Mouse (Mus musculus) kidney, embryonic 16.5 days (tissue): ENCODE data around the gene Cmtm6. TPM values are rescaled to one million over a fixed set of nuclear protein-coding genes. Genes with fewer than 3 reads are reported as not detected.
"Not testable (repeated sequence)": the region's sequence is repeated elsewhere in the genome, so short reads cannot be mapped to it uniquely, and the experiment has no call there.

Experiments
- ATAC-seq: fragments of 200-750 bp; cut with Nextera tagmentation; 2 replicates; pipeline ENCODE4 v1.8.0; 2017; ENCODE audit warnings: moderate TSS enrichment; ENCODE audit not compliant: low FRiP score, low TSS enrichment
- H3K27ac ChIP-seq: fragments of 300-500 bp; sonication (generic); 2 replicates; pipeline ENCODE4 v1.5.1; 2014; ENCODE audit warnings: low read length
- H3K27me3 ChIP-seq: fragments of 300-500 bp; sonication (generic); 2 replicates; pipeline ENCODE4 v1.6.1; 2014; ENCODE audit warnings: low read length, control low read depth, mixed read lengths; ENCODE audit not compliant: insufficient read depth
- H3K36me3 ChIP-seq: fragments of 300-500 bp; sonication (generic); 2 replicates; pipeline ENCODE4 v1.6.1; 2014; ENCODE audit warnings: low read length, control low read depth, mixed read lengths; ENCODE audit not compliant: insufficient read depth
- H3K4me1 ChIP-seq: fragments of 300-500 bp; sonication (generic); 2 replicates; pipeline ENCODE4 v1.6.1; 2014; ENCODE audit warnings: low read length, control low read depth, mixed read lengths; ENCODE audit not compliant: insufficient read depth
- H3K4me2 ChIP-seq: fragments of 300-500 bp; sonication (generic); replicated peaks from 2 replicates; pipeline ENCODE4 v1.6.1; 2014; ENCODE audit warnings: low read depth, low read length
- H3K4me3 ChIP-seq: fragments of 300-500 bp; sonication (generic); 2 replicates; pipeline ENCODE4 v1.5.1; 2014; ENCODE audit warnings: mild to moderate bottlenecking, low read length
- H3K9ac ChIP-seq: fragments of 300-500 bp; sonication (generic); replicated peaks from 2 replicates; pipeline ENCODE4 v1.6.1; 2014; ENCODE audit warnings: low read length
- H3K9me3 ChIP-seq: fragments of 300-500 bp; sonication (generic); 2 replicates; pipeline ENCODE4 v1.6.1; 2016; ENCODE audit warnings: low read length, control low read depth
- WGBS: fragments of 180-500 bp; shearing (Covaris S2); extraction: QIAGEN DNeasy Blood & Tissue Kit; methylation state at CpG from one replicate; pipeline ENCODE4 v1.1.7; 2014; 5-methylcytosine and 5-hydroxymethylcytosine counted together
- polyA plus RNA-seq: library from polyadenylated mRNA; unstranded; fragments of >200 nt; fragmentation: Nextera tagmentation; extraction: Ambion mirVana; gene quantifications from 2 replicates; pipeline ENCODE4 v1.2.1, GENCODE M21; 2015

The Cmtm6 gene
- 67.0 and 73.5 TPM in 2 replicates for polyA plus RNA-seq

GRCm38 (mm10) chr9:114731011-114731755 is at the start of gene Cmtm6:
Gene Cmtm6, plus strand, starts transcription at chr9:114731116.
- Histone ChIP-seq H3K4me3 (peak within 1 kb of the TSS; percentile 73), H3K9me3 (no peaks in the 10 kb centered on the region), H3K4me1 (peaks cover 28% of the 10 kb centered on the region), H3K9ac (peak within 1 kb of the TSS; percentile 93), H3K4me2 (peak within 1 kb of the TSS; percentile 67), H3K27me3 (no peaks in the 10 kb centered on the region), H3K36me3 (no peaks in the 10 kb centered on the region), H3K27ac (peak within 1 kb of the TSS; percentile 93)
- under 1% methylated on average over 52 of the region's 53 CpGs for WGBS
- ATAC-seq: peak; percentile 94

GRCm38 (mm10) chr9:114682193-114682592 is 48.7 kb upstream of the Cmtm6 start:
- no peak overlapping the region for H3K4me2 ChIP-seq
- WGBS: 78% methylated on average over 4 of the region's 4 CpGs
- no peak for ATAC-seq
- no peak overlapping the region for H3K4me3 ChIP-seq
- no peak overlapping the region for H3K27ac ChIP-seq
- H3K9me3 ChIP-seq: no peaks in the 10 kb centered on the region
- no peaks in the 10 kb centered on the region for H3K27me3 ChIP-seq
- no peaks in the 10 kb centered on the region for H3K36me3 ChIP-seq
- no peak overlapping the region for H3K9ac ChIP-seq
- H3K4me1 ChIP-seq: no peaks in the 10 kb centered on the region

- Histone ChIP-seq H3K4me3 (no peak overlapping the region), H3K4me1 (peaks cover 24% of the 10 kb centered on the region), H3K27ac (no peak overlapping the region)
Measured at GRCm38 (mm10) chr9:114686245-114686644, 44.7 kb upstream of the Cmtm6 start.

GRCm38 (mm10) chr9:114687639-114688038 is 43.3 kb upstream of the Cmtm6 start:
- WGBS: 76% methylated on average over 13 of the region's 13 CpGs

More at GRCm38 (mm10) chr9:114686245-114686644, 44.7 kb upstream of the Cmtm6 start:
- WGBS: 86% methylated on average over 7 of the region's 7 CpGs
- Histone ChIP-seq H3K36me3 (0 out of 2 replicates have a peak, but pooled peaks cover 2% of the 10 kb centered on the region), H3K9me3 (no peaks in the 10 kb centered on the region), H3K9ac (no peak overlapping the region), H3K27me3 (no peaks in the 10 kb centered on the region), H3K4me2 (no peak overlapping the region)
- no peak for ATAC-seq

GRCm38 (mm10) chr9:114688252-114688952 is 42.5 kb upstream of the Cmtm6 start, which contains the start of gene Dync1li1:
Gene Dync1li1, plus strand, starts transcription at chr9:114688790.
- Histone ChIP-seq H3K4me1 (peaks cover 27% of the 10 kb centered on the region), H3K36me3 (peaks cover 15% of the 10 kb centered on the region; the same call in 1 of the 2 replicates), H3K4me3 (peak within 1 kb of the TSS; percentile 99), H3K9me3 (no peaks in the 10 kb centered on the region), H3K9ac (peak within 1 kb of the TSS; percentile 92), H3K27ac (peak within 1 kb of the TSS; percentile 92), H3K4me2 (peak within 1 kb of the TSS; percentile 90), H3K27me3 (no peaks in the 10 kb centered on the region)
- ATAC-seq: peak; percentile 98
- under 1% methylated on average over 56 of the region's 57 CpGs for WGBS

More at GRCm38 (mm10) chr9:114687639-114688038, 43.3 kb upstream of the Cmtm6 start:
- Histone ChIP-seq H3K9me3 (no peaks in the 10 kb centered on the region), H3K4me2 (peak overlapping the region; percentile 76), H3K4me1 (peaks cover 27% of the 10 kb centered on the region), H3K27me3 (no peaks in the 10 kb centered on the region), H3K4me3 (peak overlapping the region; percentile 99; the same call in 1 of the 2 replicates), H3K36me3 (peaks cover 10% of the 10 kb centered on the region; the same call in 1 of the 2 replicates), H3K27ac (no peak overlapping the region), H3K9ac (peak overlapping the region; percentile 92)
- no peak for ATAC-seq

- Histone ChIP-seq H3K4me2 (peak overlapping the region; percentile 90), H3K36me3 (peaks cover 20% of the 10 kb centered on the region; the same call in 1 of the 2 replicates), H3K4me3 (peak overlapping the region; percentile 99), H3K27ac (peak overlapping the region; percentile 92), H3K4me1 (peaks cover 27% of the 10 kb centered on the region), H3K9ac (peak overlapping the region; percentile 92), H3K9me3 (no peaks in the 10 kb centered on the region), H3K27me3 (no peaks in the 10 kb centered on the region)
- peak; percentile 77 for ATAC-seq
- under 1% methylated on average over 50 of the region's 50 CpGs for WGBS
Measured at GRCm38 (mm10) chr9:114688953-114689407, 41.9 kb upstream of the Cmtm6 start.

- no peak for ATAC-seq
- peak overlapping the region; percentile 99 for H3K4me3 ChIP-seq
- H3K27ac ChIP-seq: no peak overlapping the region
- H3K9ac ChIP-seq: peak overlapping the region; percentile 92; the same call in 1 of the 2 replicates
- peaks cover 21% of the 10 kb centered on the region; the same call in 1 of the 2 replicates for H3K36me3 ChIP-seq
- H3K4me1 ChIP-seq: peaks cover 27% of the 10 kb centered on the region
- no peaks in the 10 kb centered on the region for H3K27me3 ChIP-seq
- no peaks in the 10 kb centered on the region for H3K9me3 ChIP-seq
- H3K4me2 ChIP-seq: peak overlapping the region; percentile 90
- WGBS: 11% methylated on average over 10 of the region's 10 CpGs
Measured at GRCm38 (mm10) chr9:114690119-114690601, 40.8 kb upstream of the Cmtm6 start.

- no peak overlapping the region for H3K4me2 ChIP-seq
- H3K4me3 ChIP-seq: no peak overlapping the region
- no peaks in the 10 kb centered on the region for H3K27me3 ChIP-seq
- no peak for ATAC-seq
- no peak overlapping the region for H3K27ac ChIP-seq
- no peaks in the 10 kb centered on the region for H3K9me3 ChIP-seq
- no peak overlapping the region for H3K9ac ChIP-seq
- H3K4me1 ChIP-seq: peaks cover 27% of the 10 kb centered on the region
- H3K36me3 ChIP-seq: peaks cover 21% of the 10 kb centered on the region; the same call in 1 of the 2 replicates
Measured at GRCm38 (mm10) chr9:114691112-114691511, 39.8 kb upstream of the Cmtm6 start.

GRCm38 (mm10) chr9:114695662-114696061 is 35.3 kb upstream of the Cmtm6 start:
- 95% methylated on average over 8 of the region's 8 CpGs for WGBS
- not testable (repeated sequence) for H3K9me3 ChIP-seq, H3K9ac ChIP-seq, H3K4me2 ChIP-seq, ATAC-seq, H3K27ac ChIP-seq, H3K4me1 ChIP-seq, H3K27me3 ChIP-seq, H3K4me3 ChIP-seq
- H3K36me3 ChIP-seq: peaks cover 21% of the 10 kb centered on the region
